Mouse (Mus musculus): ENCODE data around the gene Cd72. TPM values are rescaled to one million over a fixed set of nuclear protein-coding genes. Genes with fewer than 3 reads are reported as not detected.

Cd72 gene
- polyA plus RNA-seq, 1 experiment from 2014 or later: 8.8 TPM

DNA sequence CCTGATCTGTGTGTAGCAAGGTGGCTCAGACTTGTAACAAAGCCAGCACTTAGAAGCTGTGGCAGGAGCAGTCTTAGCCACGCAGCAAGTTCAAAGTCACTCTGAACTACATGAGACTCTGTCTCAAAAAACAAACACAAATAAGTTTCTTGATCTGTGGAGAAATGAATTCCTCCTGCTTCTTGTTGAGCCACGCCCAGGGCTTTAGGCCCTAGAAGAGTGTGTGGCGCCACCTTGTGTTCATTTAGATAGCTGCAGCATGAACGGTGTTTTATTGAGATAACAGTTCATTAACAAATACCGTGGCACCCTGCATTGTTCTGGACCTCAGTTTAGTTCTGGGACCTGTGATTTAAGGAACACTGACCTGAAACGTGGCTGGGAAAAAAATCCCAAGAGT, 34.1 kb downstream of the Cd72 start:
- no peaks in the 10 kb centered on the region for H3K4me1 ChIP-seq (ENCODE audit: control insufficient read depth, insufficient read depth, low read length)
- peaks cover 15% of the 10 kb centered on the region for H3K27me3 ChIP-seq (replicated peaks; ENCODE audit: control insufficient read depth, insufficient read depth, low read length)
- 5% methylated on average over 6 of the region's 6 CpGs for WGBS
- no peaks in the 10 kb centered on the region for H3K9me3 ChIP-seq (replicated peaks; ENCODE audit: control insufficient read depth, low read length)
- DNase-seq (ENCODE audit: low spot score): peak; percentile 93
- H3K4me2 ChIP-seq (ENCODE audit: low read length): no peak overlapping the region
- no peak overlapping the region for H3K4me3 ChIP-seq (ENCODE audit: low read depth, low read length)
- H3K27ac ChIP-seq (ENCODE audit: low read depth, low read length): no peak overlapping the region
- peak; percentile 46 for ATAC-seq
- no peak overlapping the region for H3K9ac ChIP-seq (ENCODE audit: low read length)
- peaks cover 72% of the 10 kb centered on the region for H3K36me3 ChIP-seq (ENCODE audit: control insufficient read depth, insufficient read depth, low read length)

DNA sequence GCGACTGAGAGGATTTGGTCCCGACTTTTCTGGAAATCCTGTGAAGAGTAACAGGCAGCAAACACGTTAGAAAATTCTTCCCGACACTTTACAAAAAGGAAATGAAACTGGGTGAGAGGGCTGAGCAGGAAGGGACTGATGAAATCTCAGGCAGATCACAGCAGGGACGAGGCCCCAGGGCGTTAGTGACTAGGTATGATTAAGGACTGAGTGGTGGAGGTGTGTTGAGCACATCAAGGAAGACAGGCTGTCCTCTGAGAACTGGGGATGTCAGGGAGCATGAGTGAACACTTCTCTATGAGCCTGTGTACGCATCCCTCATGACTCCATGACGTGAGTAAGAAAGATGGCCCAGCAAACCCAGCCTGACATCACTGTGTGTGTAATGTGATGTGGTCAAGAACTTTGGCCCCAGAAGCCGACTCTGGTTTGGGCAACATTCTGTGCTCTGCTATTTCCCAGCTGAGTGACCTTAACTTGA, 34.6 kb downstream of the Cd72 start:
- Histone ChIP-seq H3K27ac (ENCODE audit: low read depth, low read length) (no peak overlapping the region), H3K4me1 (ENCODE audit: control insufficient read depth, insufficient read depth, low read length) (no peaks in the 10 kb centered on the region), H3K36me3 (ENCODE audit: control insufficient read depth, insufficient read depth, low read length) (peaks cover 72% of the 10 kb centered on the region), H3K9ac (ENCODE audit: low read length) (no peak overlapping the region), H3K27me3 (replicated peaks; ENCODE audit: control insufficient read depth, insufficient read depth, low read length) (0 out of 2 replicates have a peak, but pooled peaks cover 11% of the 10 kb centered on the region), H3K4me2 (ENCODE audit: low read length) (no peak overlapping the region), H3K9me3 (replicated peaks; ENCODE audit: control insufficient read depth, low read length) (no peaks in the 10 kb centered on the region), H3K4me3 (ENCODE audit: low read depth, low read length) (no peak overlapping the region)
- DNase-seq (ENCODE audit: low spot score): no peak
- ATAC-seq: no peak
- 72% methylated on average over 9 of the region's 9 CpGs for WGBS

DNA sequence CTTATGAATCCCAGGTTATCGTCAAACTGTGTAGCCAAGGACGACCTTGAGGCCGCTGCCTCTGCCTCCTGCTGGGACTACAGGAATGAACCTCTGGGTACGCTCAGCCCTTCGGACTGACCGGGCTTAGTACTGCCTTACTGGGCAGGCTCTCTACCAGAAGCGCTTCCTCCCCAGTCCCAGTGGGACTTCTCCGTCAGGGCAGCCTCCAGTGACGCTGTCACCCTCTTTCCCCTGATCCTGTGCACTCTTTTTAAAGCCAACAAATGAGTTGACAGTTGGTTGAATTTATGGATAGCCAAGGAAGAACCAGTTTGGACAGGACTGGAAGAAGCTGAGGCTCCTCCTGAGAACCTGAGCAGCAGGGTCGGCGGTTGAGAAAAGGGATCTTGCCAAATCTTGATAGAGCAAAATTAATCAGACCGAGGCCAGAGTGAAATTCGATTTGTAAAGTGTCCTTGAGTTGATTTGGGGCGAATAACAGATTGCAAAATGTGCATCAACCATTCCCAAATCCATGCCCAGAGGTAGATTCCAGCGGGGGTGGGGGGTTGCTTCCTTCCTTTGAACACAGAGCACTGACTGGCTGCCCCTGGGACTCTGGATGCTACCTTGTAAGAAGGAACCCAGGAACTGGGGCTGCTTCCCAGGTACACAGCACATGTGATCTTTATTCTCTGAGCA, 35.3 kb downstream of the Cd72 start:
- H3K36me3 ChIP-seq (ENCODE audit: control insufficient read depth, insufficient read depth, low read length): peaks cover 72% of the 10 kb centered on the region
- H3K4me1 ChIP-seq (ENCODE audit: control insufficient read depth, insufficient read depth, low read length): no peaks in the 10 kb centered on the region
- DNase-seq (ENCODE audit: low spot score) (no peak), ATAC-seq (no peak)
- 65% methylated on average over 15 of the region's 15 CpGs for WGBS
- H3K4me2 ChIP-seq (ENCODE audit: low read length): no peak overlapping the region
- 0 out of 2 replicates have a peak, but pooled peaks cover 6% of the 10 kb centered on the region for H3K27me3 ChIP-seq (replicated peaks; ENCODE audit: control insufficient read depth, insufficient read depth, low read length)
- H3K9me3 ChIP-seq (replicated peaks; ENCODE audit: control insufficient read depth, low read length): no peaks in the 10 kb centered on the region
- H3K9ac ChIP-seq (ENCODE audit: low read length): no peak overlapping the region
- H3K27ac ChIP-seq (ENCODE audit: low read depth, low read length): no peak overlapping the region
- H3K4me3 ChIP-seq (ENCODE audit: low read depth, low read length): no peak overlapping the region

DNA sequence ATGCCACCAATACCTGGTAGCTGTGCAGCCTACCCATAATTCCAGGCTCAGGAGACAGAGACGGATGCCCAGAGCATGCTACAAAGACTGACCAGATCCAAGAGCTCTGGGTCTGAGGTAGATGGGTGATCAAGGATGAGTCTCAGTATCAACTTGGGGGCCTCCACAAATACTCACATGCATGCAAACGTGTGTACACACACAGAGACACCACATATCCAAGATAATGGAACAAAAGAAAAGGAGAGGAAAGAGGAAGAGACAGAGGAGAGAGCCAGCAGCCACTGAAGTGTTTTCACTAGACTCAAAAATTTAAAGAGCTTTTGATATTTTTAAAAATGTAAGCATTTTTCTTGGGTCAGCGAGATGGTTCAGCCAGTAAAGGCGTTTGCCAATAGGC, 36.0 kb downstream of the Cd72 start:
- H3K27me3 ChIP-seq (replicated peaks; ENCODE audit: control insufficient read depth, insufficient read depth, low read length): 0 out of 2 replicates have a peak, but pooled peaks cover 2% of the 10 kb centered on the region
- no peaks in the 10 kb centered on the region for H3K9me3 ChIP-seq (replicated peaks; ENCODE audit: control insufficient read depth, low read length)
- ATAC-seq (no peak), DNase-seq (ENCODE audit: low spot score) (no peak)
- no peak overlapping the region for H3K4me3 ChIP-seq (ENCODE audit: low read depth, low read length)
- no peak overlapping the region for H3K4me2 ChIP-seq (ENCODE audit: low read length)
- H3K36me3 ChIP-seq (ENCODE audit: control insufficient read depth, insufficient read depth, low read length): peaks cover 66% of the 10 kb centered on the region
- H3K9ac ChIP-seq (ENCODE audit: low read length): peak overlapping the region; percentile 8; the same call in 1 of the 2 replicates
- H3K4me1 ChIP-seq (ENCODE audit: control insufficient read depth, insufficient read depth, low read length): no peaks in the 10 kb centered on the region
- 75% methylated on average over 4 of the region's 4 CpGs for WGBS
- H3K27ac ChIP-seq (ENCODE audit: low read depth, low read length): no peak overlapping the region

DNA sequence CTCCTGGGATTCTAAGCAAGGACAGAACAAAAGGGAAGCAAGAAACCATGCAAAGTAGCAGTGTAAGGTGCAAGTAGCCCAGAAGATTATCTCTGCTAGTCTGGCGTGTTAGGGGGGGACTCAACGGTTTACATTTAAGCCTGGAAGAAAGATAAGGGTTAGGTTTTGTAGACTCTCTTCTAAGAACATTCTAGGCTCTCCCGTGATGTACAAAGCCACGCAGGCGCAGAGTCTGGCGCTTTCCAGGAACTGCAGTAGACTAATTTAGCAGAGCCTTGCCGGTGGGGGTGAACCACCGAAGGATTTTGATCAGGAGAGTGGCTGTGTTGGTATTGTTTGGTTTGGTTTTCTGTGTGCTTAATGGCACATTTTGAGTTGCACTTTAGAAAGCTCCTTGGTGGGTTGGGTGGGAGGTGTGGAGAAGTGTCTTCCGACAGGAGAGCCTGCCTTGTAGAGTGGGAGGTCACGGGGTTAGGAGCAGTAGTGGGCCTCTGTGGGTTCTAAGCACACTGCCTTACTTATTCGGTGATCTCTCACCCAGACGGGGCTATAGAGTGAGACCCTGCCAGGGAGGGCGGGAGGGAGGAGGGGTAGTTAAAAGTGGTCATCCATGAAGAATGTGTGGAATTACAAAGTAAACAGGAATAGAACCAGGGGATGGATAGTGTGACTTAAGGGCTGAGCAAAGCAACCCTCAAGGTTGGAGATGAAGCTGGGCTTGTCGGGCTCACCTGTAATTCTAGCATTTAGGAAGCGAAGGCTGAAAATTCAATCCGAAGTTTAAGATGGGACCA, 37.0 kb downstream of the Cd72 start:
- H3K9me3 ChIP-seq (replicated peaks; ENCODE audit: control insufficient read depth, low read length): no peaks in the 10 kb centered on the region
- H3K27ac ChIP-seq (ENCODE audit: low read depth, low read length): no peak overlapping the region
- no peaks in the 10 kb centered on the region for H3K4me1 ChIP-seq (ENCODE audit: control insufficient read depth, insufficient read depth, low read length)
- no peak for ATAC-seq
- no peak overlapping the region for H3K4me2 ChIP-seq (ENCODE audit: low read length)
- no peaks in the 10 kb centered on the region for H3K27me3 ChIP-seq (replicated peaks; ENCODE audit: control insufficient read depth, insufficient read depth, low read length)
- no peak overlapping the region for H3K9ac ChIP-seq (ENCODE audit: low read length)
- no peak overlapping the region for H3K4me3 ChIP-seq (ENCODE audit: low read depth, low read length)
- 93% methylated on average over 16 of the region's 16 CpGs for WGBS
- H3K36me3 ChIP-seq (ENCODE audit: control insufficient read depth, insufficient read depth, low read length): peaks cover 56% of the 10 kb centered on the region
- no peak for DNase-seq (ENCODE audit: low spot score)

DNA sequence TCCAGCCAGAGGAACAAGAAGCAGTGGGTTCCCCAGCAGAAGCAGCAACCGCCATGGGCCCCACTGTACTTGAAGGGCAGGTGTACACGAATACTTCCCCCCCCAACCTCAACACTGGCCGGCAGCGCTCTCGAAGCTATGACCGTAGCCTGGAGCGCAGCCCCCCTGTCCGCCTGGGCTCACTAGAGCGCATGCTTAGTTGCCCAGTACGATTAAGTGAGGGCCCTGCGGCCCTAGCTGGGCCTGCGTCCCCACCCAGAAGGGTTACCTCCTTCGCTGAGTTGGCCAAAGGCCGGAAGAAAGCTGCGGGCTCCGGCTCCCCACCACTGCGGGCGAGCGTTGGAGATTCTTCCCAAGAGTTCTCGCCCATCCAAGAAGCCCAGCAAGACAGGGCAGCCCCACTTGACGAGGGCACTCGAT, 38.3 kb downstream of the Cd72 start:
- Histone ChIP-seq H3K9ac (ENCODE audit: low read length) (no peak overlapping the region), H3K27ac (ENCODE audit: low read depth, low read length) (no peak overlapping the region), H3K4me3 (ENCODE audit: low read depth, low read length) (no peak overlapping the region), H3K36me3 (ENCODE audit: control insufficient read depth, insufficient read depth, low read length) (peaks cover 47% of the 10 kb centered on the region), H3K9me3 (replicated peaks; ENCODE audit: control insufficient read depth, low read length) (no peaks in the 10 kb centered on the region), H3K27me3 (replicated peaks; ENCODE audit: control insufficient read depth, insufficient read depth, low read length) (no peaks in the 10 kb centered on the region), H3K4me2 (ENCODE audit: low read length) (no peak overlapping the region), H3K4me1 (ENCODE audit: control insufficient read depth, insufficient read depth, low read length) (no peaks in the 10 kb centered on the region)
- DNase-seq (ENCODE audit: low spot score) (no peak), ATAC-seq (no peak)
- 96% methylated on average over 22 of the region's 22 CpGs for WGBS

DNA sequence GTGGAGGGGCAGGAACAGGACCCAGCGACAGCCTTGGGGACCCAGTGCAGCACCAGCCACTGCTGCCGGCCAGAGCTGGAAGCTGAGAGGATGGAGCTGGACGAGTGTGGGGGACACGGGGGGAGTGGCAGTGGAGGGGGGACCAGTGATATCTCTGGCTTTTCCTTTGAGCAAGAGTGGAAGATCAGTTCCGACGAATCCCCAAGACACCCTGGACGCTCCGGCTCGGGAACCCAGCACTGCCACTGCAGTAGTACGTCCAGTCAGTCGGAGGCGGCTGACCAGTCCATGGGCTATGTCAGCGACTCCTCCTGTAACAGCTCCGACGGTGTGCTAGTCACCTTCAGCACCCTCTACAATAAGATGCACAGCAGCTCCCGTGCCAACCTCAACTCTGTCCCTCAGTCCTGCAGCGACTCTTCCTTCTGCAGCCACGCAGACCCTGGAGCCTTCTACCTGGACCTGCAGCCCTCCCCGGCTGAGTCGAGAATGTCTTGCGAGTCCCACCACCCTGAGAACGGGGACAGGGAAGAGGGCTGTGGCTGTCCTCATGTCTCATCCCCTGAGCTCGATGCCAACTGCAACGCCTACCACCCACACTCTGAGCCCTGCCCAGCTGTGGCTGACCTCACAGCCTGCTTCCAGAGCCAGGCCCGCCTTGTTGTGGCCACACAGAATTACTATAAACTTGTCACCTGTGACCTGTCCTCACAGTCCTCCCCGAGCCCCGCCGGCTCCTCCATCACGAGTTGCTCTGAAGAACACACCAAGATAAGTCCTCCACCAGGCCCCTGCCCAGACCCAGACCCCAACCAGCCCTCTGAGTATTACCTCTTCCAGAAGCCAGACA, 39.0 kb downstream of the Cd72 start:
- no peaks in the 10 kb centered on the region for H3K4me1 ChIP-seq (ENCODE audit: control insufficient read depth, insufficient read depth, low read length)
- H3K4me2 ChIP-seq (ENCODE audit: low read length): no peak overlapping the region
- H3K9me3 ChIP-seq (replicated peaks; ENCODE audit: control insufficient read depth, low read length): no peaks in the 10 kb centered on the region
- H3K9ac ChIP-seq (ENCODE audit: low read length): no peak overlapping the region
- DNase-seq (ENCODE audit: low spot score) (no peak), ATAC-seq (no peak)
- H3K36me3 ChIP-seq (ENCODE audit: control insufficient read depth, insufficient read depth, low read length): peaks cover 47% of the 10 kb centered on the region
- no peaks in the 10 kb centered on the region for H3K27me3 ChIP-seq (replicated peaks; ENCODE audit: control insufficient read depth, insufficient read depth, low read length)
- no peak overlapping the region for H3K27ac ChIP-seq (ENCODE audit: low read depth, low read length)
- WGBS: 93% methylated on average over 29 of the region's 29 CpGs
- no peak overlapping the region for H3K4me3 ChIP-seq (ENCODE audit: low read depth, low read length)

DNA sequence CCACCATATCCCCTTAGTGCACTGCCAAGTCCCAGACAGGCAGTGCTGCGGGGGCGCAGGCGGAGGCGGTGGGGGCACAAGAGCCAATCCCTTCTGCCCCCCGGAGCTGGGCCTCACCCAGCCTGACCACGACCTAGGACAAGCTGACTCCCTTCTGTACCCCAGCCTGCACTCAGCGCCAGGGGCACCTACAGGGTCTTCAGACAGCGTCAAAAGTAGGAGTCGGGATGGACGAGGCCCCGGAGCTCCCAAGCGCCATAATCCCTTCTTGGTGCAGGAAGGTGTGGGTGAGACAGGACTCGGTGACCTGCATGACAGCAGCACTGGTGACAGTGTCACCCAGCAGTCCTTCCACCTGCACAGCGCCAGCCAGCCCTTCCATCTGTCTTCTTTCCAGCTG, 39.7 kb downstream of the Cd72 start:
- WGBS: 92% methylated on average over 14 of the region's 14 CpGs

More for the DNA sequence above, 39.7 kb downstream of the Cd72 start:
- peaks cover 47% of the 10 kb centered on the region for H3K36me3 ChIP-seq (ENCODE audit: control insufficient read depth, insufficient read depth, low read length)
- DNase-seq (ENCODE audit: low spot score): no peak
- H3K9me3 ChIP-seq (replicated peaks; ENCODE audit: control insufficient read depth, low read length): no peaks in the 10 kb centered on the region
- ATAC-seq: no peak
- H3K4me1 ChIP-seq (ENCODE audit: control insufficient read depth, insufficient read depth, low read length): no peaks in the 10 kb centered on the region
- H3K4me2 ChIP-seq (ENCODE audit: low read length): no peak overlapping the region
- H3K27me3 ChIP-seq (replicated peaks; ENCODE audit: control insufficient read depth, insufficient read depth, low read length): no peaks in the 10 kb centered on the region
- no peak overlapping the region for H3K27ac ChIP-seq (ENCODE audit: low read depth, low read length)
- no peak overlapping the region for H3K4me3 ChIP-seq (ENCODE audit: low read depth, low read length)
- no peak overlapping the region for H3K9ac ChIP-seq (ENCODE audit: low read length)

Data from forebrain, embryonic 14.5 days (tissue).